Mouse (Mus musculus) erythroblast, embryonic 14.5 days (primary cell): ENCODE measurements at regions not wholly inside any gene's neighbourhood (a gene's known extent, or its start where the extent isn't known, plus 50 kb on each side); places are given as distances from the start of the nearest gene placed in this dataset.
"Not testable (repeated sequence)": the region's sequence is repeated elsewhere in the genome, so short reads cannot be mapped to it uniquely, and the experiment has no call there.

ENCODE experiments used
- H3K27me3 ChIP-seq: 2 replicates; pipeline ENCODE4 v1.6.1; 2012; ENCODE audit warnings: inconsistent platforms; ENCODE audit not compliant: control insufficient read depth
- H3K36me3 ChIP-seq: 2 replicates; pipeline ENCODE4 v1.6.1; 2012; ENCODE audit warnings: mild to moderate bottlenecking, inconsistent platforms; ENCODE audit not compliant: control insufficient read depth
- H3K4me1 ChIP-seq: 2 replicates; pipeline ENCODE4 v1.6.1; 2012; ENCODE audit warnings: inconsistent platforms; ENCODE audit not compliant: control insufficient read depth
- H3K4me3 ChIP-seq: replicated peaks from 2 replicates; pipeline ENCODE3; 2012; ENCODE audit warnings: moderate library complexity, mild to moderate bottlenecking, inconsistent platforms
- H3K9me3 ChIP-seq: 2 replicates; pipeline ENCODE4 v1.6.1; 2012; ENCODE audit warnings: low read length, inconsistent platforms, mixed read lengths; ENCODE audit not compliant: control insufficient read depth
- GATA1 ChIP-seq: IDR thresholded peaks from 2 replicates; pipeline ENCODE4 v1.6.1; 2012; ENCODE audit warnings: low read length, inconsistent platforms, mixed read lengths
- TAL1 ChIP-seq: IDR thresholded peaks from 3 replicates; pipeline ENCODE4 v1.6.1; 2012; ENCODE audit warnings: low read length, inconsistent platforms, mixed read lengths

GRCm38 (mm10) chr13:97358261-97358660 is 117.4 kb downstream of the Enc1 start:
- Histone ChIP-seq H3K9me3 (no peaks in the 10 kb centered on the region), H3K36me3 (no peaks in the 10 kb centered on the region), H3K4me1 (no peaks in the 10 kb centered on the region), H3K4me3 (no peak overlapping the region), H3K27me3 (no peaks in the 10 kb centered on the region)
- TF ChIP-seq TAL1 (no peak), GATA1 (no peak)

- Histone ChIP-seq H3K4me1 (no peaks in the 10 kb centered on the region), H3K27me3 (no peaks in the 10 kb centered on the region), H3K4me3 (no peak overlapping the region), H3K9me3 (no peaks in the 10 kb centered on the region), H3K36me3 (no peaks in the 10 kb centered on the region)
- no peak for TF ChIP-seq GATA1
- TF ChIP-seq TAL1: no peak
Observed at GRCm38 (mm10) chr13:97356923-97357807, 116.3 kb downstream of the Enc1 start.

- not testable (repeated sequence) for H3K4me1 ChIP-seq, H3K4me3 ChIP-seq, H3K27me3 ChIP-seq, H3K9me3 ChIP-seq, H3K36me3 ChIP-seq
Observed at GRCm38 (mm10) chr13:97355411-97355810, 114.5 kb downstream of the Enc1 start.

- H3K9me3 ChIP-seq: no peaks in the 10 kb centered on the region
- no peaks in the 10 kb centered on the region for H3K27me3 ChIP-seq
- H3K4me3 ChIP-seq: no peak overlapping the region
- TF ChIP-seq GATA1: no peak
- no peak for TF ChIP-seq TAL1
- no peaks in the 10 kb centered on the region for H3K36me3 ChIP-seq
- no peaks in the 10 kb centered on the region for H3K4me1 ChIP-seq
Observed at GRCm38 (mm10) chr13:97347696-97348095, 106.8 kb downstream of the Enc1 start.

GRCm38 (mm10) chr13:97341218-97341889 is 100.4 kb downstream of the Enc1 start:
- no peak overlapping the region for H3K4me3 ChIP-seq
- H3K9me3 ChIP-seq: peaks cover 4% of the 10 kb centered on the region
- no peaks in the 10 kb centered on the region for H3K4me1 ChIP-seq
- H3K27me3 ChIP-seq: no peaks in the 10 kb centered on the region
- TF ChIP-seq TAL1: no peak
- H3K36me3 ChIP-seq: no peaks in the 10 kb centered on the region

- Histone ChIP-seq H3K36me3 (no peaks in the 10 kb centered on the region), H3K4me1 (no peaks in the 10 kb centered on the region), H3K9me3 (peaks cover 4% of the 10 kb centered on the region), H3K4me3 (no peak overlapping the region), H3K27me3 (no peaks in the 10 kb centered on the region)
- no peak for TF ChIP-seq GATA1
- TF ChIP-seq TAL1: no peak
Observed at GRCm38 (mm10) chr13:97337954-97338353, 97.0 kb downstream of the Enc1 start.

- no peaks in the 10 kb centered on the region for H3K4me1 ChIP-seq
- H3K36me3 ChIP-seq: no peaks in the 10 kb centered on the region
- H3K4me3 ChIP-seq: no peak overlapping the region
- H3K27me3 ChIP-seq: no peaks in the 10 kb centered on the region
- H3K9me3 ChIP-seq: peaks cover 2% of the 10 kb centered on the region
- TF ChIP-seq TAL1 (no peak), GATA1 (no peak)
Observed at GRCm38 (mm10) chr13:97337296-97337731, 96.4 kb downstream of the Enc1 start.

GRCm38 (mm10) chr13:97333801-97334534 is 93.1 kb downstream of the Enc1 start:
- TF ChIP-seq TAL1 (no peak), GATA1 (no peak)
- H3K4me1 ChIP-seq: no peaks in the 10 kb centered on the region

GRCm38 (mm10) chr13:97331072-97331471 is 90.2 kb downstream of the Enc1 start:
- H3K9me3 ChIP-seq: no peaks in the 10 kb centered on the region
- no peaks in the 10 kb centered on the region for H3K27me3 ChIP-seq
- H3K4me1 ChIP-seq: no peaks in the 10 kb centered on the region
- no peaks in the 10 kb centered on the region for H3K36me3 ChIP-seq
- H3K4me3 ChIP-seq: no peak overlapping the region
- TF ChIP-seq TAL1 (no peak), GATA1 (no peak)

More at GRCm38 (mm10) chr13:97333801-97334534, 93.1 kb downstream of the Enc1 start:
- H3K27me3 ChIP-seq: no peaks in the 10 kb centered on the region
- no peaks in the 10 kb centered on the region for H3K9me3 ChIP-seq
- no peaks in the 10 kb centered on the region for H3K36me3 ChIP-seq
- no peak overlapping the region for H3K4me3 ChIP-seq

- not testable (repeated sequence) for H3K36me3 ChIP-seq, H3K4me3 ChIP-seq, H3K27me3 ChIP-seq, H3K4me1 ChIP-seq, H3K9me3 ChIP-seq
Observed at GRCm38 (mm10) chr13:97321307-97321706, 80.4 kb downstream of the Enc1 start.
